Mouse (Mus musculus): ENCODE measurements at regions not wholly inside any gene's neighbourhood (a gene's known extent, or its start where the extent isn't known, plus 50 kb on each side); places are given as distances from the start of the nearest gene placed in this dataset.

DNA sequence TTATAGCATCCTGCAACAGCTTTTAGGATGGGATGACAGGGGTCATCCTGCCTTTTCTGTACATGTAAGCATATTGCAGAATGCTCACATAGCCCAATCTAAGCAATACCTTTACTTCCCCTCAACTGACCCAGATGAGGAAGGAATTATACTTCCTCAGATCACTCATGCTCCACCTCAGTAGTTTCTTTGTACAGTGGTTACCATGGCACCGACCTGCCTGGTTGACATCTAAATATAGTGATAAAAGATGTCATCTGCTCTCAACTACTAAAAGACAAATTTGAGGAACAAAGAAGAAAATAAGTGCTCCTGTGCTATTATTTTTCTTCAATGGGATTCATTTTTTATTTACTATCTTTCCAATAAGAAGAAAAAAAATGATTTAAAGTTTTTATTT lies 994.6 kb upstream of the Gm37988 start:
- no peak for ATAC-seq (ENCODE audit: insufficient read depth, low FRiP score, low TSS enrichment)
- Histone ChIP-seq H3K4me3 (ENCODE audit: low read depth, low read length) (no peak overlapping the region), H3K27me3 (ENCODE audit: control insufficient read depth, insufficient read depth, low read length) (no peaks in the 10 kb centered on the region), H3K9ac (ENCODE audit: low read length) (no peak overlapping the region), H3K4me2 (ENCODE audit: low read depth) (no peak overlapping the region), H3K9me3 (ENCODE audit: control insufficient read depth, low read length) (no peaks in the 10 kb centered on the region), H3K36me3 (ENCODE audit: control insufficient read depth, insufficient read depth, low read length) (no peaks in the 10 kb centered on the region), H3K4me1 (ENCODE audit: control insufficient read depth, insufficient read depth, low read length) (no peaks in the 10 kb centered on the region), H3K27ac (ENCODE audit: low read depth, low read length) (no peak overlapping the region)
- 81% methylated on average over 1 of the region's 1 CpGs for WGBS
- no peak for DNase-seq (ENCODE audit: low spot score)

DNA sequence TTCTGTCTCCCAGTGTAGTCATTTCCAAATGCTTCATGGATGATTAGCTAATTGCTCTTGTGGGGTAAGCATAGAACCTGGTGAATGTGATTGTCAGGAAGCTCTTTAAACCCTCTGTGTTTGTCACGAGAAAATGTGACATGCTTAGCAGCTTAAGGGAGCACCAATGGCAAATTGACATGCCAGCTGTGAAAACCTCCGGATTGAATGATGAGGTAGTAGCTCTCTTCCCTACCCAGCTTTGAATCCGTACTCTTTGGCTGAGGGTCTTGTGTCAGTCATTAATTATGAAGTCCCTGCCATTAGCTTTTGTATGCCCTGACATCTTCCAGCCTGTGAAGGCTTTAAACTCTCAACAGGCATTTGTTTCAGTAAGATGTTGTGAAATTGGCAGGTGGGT lies 965.7 kb upstream of the Gm37988 start:
- Histone ChIP-seq H3K4me2 (ENCODE audit: low read depth) (no peak overlapping the region), H3K27me3 (ENCODE audit: control insufficient read depth, insufficient read depth, low read length) (no peaks in the 10 kb centered on the region), H3K9ac (ENCODE audit: low read length) (no peak overlapping the region), H3K27ac (ENCODE audit: low read depth, low read length) (no peak overlapping the region), H3K4me1 (ENCODE audit: control insufficient read depth, insufficient read depth, low read length) (no peaks in the 10 kb centered on the region), H3K4me3 (ENCODE audit: low read depth, low read length) (no peak overlapping the region), H3K9me3 (ENCODE audit: control insufficient read depth, low read length) (no peaks in the 10 kb centered on the region), H3K36me3 (ENCODE audit: control insufficient read depth, insufficient read depth, low read length) (no peaks in the 10 kb centered on the region)
- 14% methylated on average over 3 of the region's 3 CpGs for WGBS
- no peak for DNase-seq (ENCODE audit: low spot score)
- peak; percentile 58; the same call in 1 of the 2 replicates for ATAC-seq (ENCODE audit: insufficient read depth, low FRiP score, low TSS enrichment)

Data from neural tube, embryonic 11.5 days (tissue).